Mouse (Mus musculus): ENCODE measurements at regions not wholly inside any gene's neighbourhood (a gene's known extent, or its start where the extent isn't known, plus 50 kb on each side); places are given as distances from the start of the nearest gene placed in this dataset.
A peak's percentile ranks its signal among the peaks of the same experiment; 100 is the strongest.

DNA sequence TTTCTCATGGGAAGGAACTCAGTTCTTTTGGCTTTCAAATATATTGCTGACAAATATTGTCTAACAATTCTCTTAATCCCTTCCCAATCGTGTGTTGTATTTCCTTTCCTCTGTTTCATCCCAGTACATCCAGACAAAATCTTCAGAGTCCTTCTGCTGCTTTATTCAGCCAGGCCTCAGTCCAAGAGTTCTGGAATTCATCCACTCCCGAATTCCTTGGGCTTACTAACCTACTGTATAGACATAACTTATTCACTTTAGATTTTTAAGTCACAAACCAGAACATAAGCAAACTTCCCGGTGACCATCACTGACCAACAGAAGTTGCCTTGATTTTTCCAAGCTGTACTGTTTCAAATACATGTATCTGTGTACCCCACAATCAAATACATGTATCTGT lies 90.9 kb upstream of the Kitl start:
- TF ChIP-seq POLR2A (IDR thresholded peaks at IDR 0.05; ENCODE audit: borderline replicate concordance, extremely low read depth, insufficient read depth, insufficient read length, poor library complexity, severe bottlenecking) (no peak), CTCF (IDR thresholded peaks at IDR 0.05; ENCODE audit: borderline replicate concordance, extremely low read depth, insufficient read depth, insufficient read length) (no peak)
- DNase-seq (ENCODE audit: low read depth) = no peak

DNA sequence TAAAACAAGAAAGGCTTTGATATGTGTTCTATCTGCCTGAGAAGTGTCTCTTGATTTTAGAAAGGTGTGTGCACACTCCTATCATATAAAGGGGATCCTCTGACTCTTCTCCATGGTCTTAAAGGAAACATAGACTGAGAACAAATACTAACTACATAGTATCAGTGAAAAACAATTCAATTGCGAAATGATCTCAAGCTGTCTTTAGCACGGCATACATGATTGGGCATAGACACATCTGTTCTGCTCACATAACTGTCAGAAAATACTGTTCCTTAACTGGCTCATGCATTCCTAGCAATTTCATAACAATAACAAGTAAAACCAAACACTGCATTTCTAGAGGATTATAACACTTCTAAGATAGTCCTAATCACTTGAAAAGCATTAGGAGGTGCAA lies 95.5 kb upstream of the Kitl start:
- TF ChIP-seq POLR2A (IDR thresholded peaks at IDR 0.05; ENCODE audit: borderline replicate concordance, extremely low read depth, insufficient read depth, insufficient read length, poor library complexity, severe bottlenecking) (no peak), CTCF (IDR thresholded peaks at IDR 0.05; ENCODE audit: borderline replicate concordance, extremely low read depth, insufficient read depth, insufficient read length) (no peak)
- DNase-seq (ENCODE audit: low read depth) = no peak

DNA sequence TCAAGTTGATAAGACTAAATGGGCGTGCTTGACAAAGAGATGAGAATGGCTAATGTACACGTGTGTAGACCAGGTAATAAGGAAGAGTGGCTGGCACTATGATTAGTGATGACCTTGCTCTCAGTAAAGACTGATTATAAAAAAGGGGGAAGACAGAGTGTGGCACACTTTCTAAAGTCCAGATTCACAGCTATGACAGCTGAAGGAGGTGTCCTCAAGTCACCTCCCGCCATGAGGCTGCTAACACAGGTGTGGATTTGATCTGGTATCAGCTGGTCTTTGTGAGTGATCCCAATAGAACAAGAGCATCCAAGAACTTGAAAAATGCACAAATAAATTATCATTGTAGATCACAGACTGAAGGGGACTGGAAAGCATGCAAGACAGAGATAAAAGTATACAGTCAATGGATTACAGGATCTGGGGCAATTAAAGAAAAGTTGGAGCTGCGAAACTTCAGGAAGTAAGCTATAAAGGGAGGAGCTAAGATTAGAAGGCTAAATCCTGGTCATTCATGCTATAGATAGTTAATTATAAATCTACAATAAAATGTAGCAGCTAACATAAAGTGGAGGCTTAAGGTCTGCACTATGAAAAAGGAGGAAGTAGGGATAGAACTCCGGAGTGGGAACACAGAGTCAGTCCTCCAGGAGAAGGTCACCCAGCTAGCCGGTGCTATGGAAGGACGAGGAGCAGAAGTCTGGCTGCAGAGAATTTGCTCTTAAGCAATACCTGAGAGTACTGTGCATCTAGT lies 96.7 kb upstream of the Kitl start:
- no peak for DNase-seq (ENCODE audit: low read depth)
- TF ChIP-seq CTCF (IDR thresholded peaks at IDR 0.05; ENCODE audit: borderline replicate concordance, extremely low read depth, insufficient read depth, insufficient read length) (no peak), POLR2A (IDR thresholded peaks at IDR 0.05; ENCODE audit: borderline replicate concordance, extremely low read depth, insufficient read depth, insufficient read length, poor library complexity, severe bottlenecking) (no peak)

DNA sequence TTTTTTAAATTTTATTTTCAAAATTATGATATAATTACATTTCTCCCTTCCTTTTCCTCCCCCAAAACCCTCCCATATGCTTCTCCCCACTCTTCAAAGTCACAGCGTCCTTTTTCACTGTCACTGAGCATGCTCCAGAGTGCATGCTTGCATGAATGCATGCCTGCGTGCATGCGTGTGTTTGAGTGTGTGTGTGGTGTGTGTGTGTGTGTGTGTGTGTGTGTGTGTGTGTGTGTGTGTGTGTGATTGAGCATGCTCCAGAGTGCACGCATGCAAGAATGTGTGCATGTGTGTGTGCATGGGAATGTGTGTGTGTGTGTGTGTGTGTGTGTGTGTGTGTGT lies 101.6 kb upstream of the Kitl start:
- TF ChIP-seq CTCF (IDR thresholded peaks at IDR 0.05; ENCODE audit: borderline replicate concordance, extremely low read depth, insufficient read depth, insufficient read length) (no peak), POLR2A (IDR thresholded peaks at IDR 0.05; ENCODE audit: borderline replicate concordance, extremely low read depth, insufficient read depth, insufficient read length, poor library complexity, severe bottlenecking) (no peak)

DNA sequence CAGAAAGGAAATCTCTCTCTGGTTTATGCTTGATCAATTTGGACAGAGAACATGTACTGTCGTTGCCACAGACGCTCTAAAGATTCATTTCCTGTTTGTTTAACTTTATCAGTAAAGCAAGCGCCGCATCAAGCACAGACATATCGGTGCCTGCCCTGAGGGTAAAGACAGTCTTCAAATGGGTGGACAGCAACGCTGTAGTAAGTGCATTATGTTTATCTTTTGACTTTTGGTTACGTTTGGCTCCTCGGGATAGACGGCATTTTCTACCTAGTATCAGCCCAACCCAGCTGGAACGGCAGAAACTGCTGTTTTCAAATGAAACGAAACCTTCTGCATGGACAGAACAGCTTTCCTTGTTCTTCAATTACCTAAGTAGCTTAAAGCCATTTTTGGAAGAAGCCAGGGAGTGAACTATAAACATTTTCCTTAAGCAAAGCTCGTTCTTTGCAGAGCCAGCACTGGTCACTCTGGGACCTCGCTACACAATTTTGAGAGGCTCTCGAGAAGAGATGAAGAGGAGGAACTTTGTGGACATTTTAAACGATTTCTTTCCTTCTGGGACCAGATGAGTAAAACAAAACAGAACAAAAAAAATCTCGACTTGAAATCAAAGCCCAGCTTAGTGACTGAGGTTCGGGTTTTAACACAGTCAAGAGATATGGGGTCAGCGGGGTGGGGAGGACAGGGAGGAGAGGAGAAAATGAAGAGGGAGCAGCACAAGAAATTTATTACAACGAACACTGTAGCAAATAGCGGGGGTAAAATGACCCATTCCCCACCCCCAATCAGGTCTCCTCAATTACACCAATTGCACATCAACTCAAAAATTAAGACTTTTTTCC lies 102.2 kb upstream of the Kitl start:
- no peak for DNase-seq (ENCODE audit: low read depth)
- TF ChIP-seq POLR2A (IDR thresholded peaks at IDR 0.05; ENCODE audit: borderline replicate concordance, extremely low read depth, insufficient read depth, insufficient read length, poor library complexity, severe bottlenecking) (no peak), CTCF (IDR thresholded peaks at IDR 0.05; ENCODE audit: borderline replicate concordance, extremely low read depth, insufficient read depth, insufficient read length) (no peak)

More for the DNA sequence above, 101.6 kb upstream of the Kitl start:
- DNase-seq (ENCODE audit: low read depth) = no peak

DNA sequence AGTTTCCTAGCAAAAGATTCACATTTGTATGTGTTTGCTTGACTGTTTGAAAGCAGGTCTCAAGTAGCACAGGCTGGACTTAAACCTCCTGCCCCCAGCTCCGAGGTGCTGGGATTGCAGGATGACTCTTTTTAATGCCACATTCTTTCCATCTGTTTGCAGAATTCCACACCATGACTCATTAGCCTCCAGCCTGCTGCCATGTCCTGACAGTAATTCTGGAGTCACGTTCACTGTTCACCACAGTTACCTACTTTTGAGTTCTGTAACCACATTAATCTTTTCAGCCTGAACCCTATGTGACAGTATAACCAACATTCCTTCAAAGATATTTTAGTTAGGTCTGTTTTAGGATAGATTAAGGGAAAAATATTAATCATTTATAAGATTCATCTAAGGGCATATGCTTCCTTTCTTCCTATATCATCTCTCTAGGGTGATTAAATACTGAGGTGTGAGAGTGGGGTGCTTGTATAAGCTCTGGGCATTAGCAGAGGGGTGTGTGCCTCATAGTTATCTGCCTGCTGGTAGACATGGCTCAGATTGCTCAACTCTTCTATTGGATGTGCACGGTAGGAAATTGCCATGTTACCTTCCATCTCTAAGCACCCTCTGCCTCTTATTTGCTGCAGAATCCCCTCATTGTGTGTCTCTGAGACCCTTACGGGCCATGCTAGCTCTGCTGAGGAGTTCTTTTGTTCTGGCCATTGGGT lies 105.3 kb upstream of the Kitl start:
- DNase-seq (ENCODE audit: low read depth) = no peak

DNA sequence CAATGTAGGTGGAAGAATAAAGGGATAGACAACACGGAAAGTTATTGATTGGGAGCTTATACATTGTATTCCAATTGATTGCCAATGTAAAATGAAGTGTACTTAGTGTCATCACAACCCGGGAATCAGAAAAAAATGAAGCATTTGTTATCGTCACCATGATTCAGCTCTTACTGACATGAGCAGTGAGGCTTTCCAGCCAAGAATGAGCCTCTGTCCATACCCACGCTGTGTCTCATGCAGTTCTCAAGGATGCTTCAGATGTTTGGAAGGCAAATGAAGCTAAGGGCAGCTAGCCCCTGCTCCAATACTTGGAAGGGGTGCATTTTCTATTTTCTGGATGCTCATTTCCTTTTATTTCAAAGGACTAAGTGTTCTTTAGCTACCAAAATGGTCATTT lies 107.4 kb upstream of the Kitl start:
- TF ChIP-seq CTCF (IDR thresholded peaks at IDR 0.05; ENCODE audit: borderline replicate concordance, extremely low read depth, insufficient read depth, insufficient read length) = no peak
- no peak for TF ChIP-seq POLR2A (IDR thresholded peaks at IDR 0.05; ENCODE audit: borderline replicate concordance, extremely low read depth, insufficient read depth, insufficient read length, poor library complexity, severe bottlenecking)
- peak; percentile 45 for DNase-seq (ENCODE audit: low read depth)

More for the DNA sequence above, 105.3 kb upstream of the Kitl start:
- TF ChIP-seq POLR2A (IDR thresholded peaks at IDR 0.05; ENCODE audit: borderline replicate concordance, extremely low read depth, insufficient read depth, insufficient read length, poor library complexity, severe bottlenecking) (no peak), CTCF (IDR thresholded peaks at IDR 0.05; ENCODE audit: borderline replicate concordance, extremely low read depth, insufficient read depth, insufficient read length) (no peak)

DNA sequence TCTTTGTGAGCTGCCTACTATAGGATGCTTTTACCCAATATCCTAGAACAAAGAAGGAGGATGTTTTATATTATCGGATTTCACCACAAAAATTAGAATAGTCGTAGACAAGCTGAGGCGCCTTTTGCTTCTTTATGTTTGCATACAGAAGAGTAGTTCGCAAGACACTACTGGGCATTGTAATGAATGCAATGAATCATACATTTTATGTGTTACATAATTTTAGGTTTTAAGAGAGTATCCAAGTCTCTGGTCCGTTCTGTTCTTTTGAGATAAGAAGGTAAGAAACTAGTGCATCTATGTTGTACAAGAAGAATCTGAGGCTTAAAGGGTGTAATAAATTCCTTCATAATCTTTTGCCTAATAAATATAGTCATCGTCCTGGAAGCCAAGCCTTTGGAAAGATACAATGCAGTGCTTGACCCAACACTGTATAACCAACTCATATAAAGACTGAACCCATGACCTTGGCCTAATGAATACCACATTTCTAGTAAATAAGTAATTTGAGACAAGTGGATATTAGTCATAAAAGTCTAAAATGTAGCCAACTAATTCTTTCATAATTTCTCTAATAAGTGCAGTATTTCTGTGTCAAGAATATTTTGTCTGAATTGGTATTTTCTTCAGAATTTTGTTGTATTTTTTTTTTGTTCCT lies 108.5 kb upstream of the Kitl start:
- TF ChIP-seq POLR2A (IDR thresholded peaks at IDR 0.05; ENCODE audit: borderline replicate concordance, extremely low read depth, insufficient read depth, insufficient read length, poor library complexity, severe bottlenecking) (no peak), CTCF (IDR thresholded peaks at IDR 0.05; ENCODE audit: borderline replicate concordance, extremely low read depth, insufficient read depth, insufficient read length) (no peak)
- DNase-seq (ENCODE audit: low read depth) = no peak

DNA sequence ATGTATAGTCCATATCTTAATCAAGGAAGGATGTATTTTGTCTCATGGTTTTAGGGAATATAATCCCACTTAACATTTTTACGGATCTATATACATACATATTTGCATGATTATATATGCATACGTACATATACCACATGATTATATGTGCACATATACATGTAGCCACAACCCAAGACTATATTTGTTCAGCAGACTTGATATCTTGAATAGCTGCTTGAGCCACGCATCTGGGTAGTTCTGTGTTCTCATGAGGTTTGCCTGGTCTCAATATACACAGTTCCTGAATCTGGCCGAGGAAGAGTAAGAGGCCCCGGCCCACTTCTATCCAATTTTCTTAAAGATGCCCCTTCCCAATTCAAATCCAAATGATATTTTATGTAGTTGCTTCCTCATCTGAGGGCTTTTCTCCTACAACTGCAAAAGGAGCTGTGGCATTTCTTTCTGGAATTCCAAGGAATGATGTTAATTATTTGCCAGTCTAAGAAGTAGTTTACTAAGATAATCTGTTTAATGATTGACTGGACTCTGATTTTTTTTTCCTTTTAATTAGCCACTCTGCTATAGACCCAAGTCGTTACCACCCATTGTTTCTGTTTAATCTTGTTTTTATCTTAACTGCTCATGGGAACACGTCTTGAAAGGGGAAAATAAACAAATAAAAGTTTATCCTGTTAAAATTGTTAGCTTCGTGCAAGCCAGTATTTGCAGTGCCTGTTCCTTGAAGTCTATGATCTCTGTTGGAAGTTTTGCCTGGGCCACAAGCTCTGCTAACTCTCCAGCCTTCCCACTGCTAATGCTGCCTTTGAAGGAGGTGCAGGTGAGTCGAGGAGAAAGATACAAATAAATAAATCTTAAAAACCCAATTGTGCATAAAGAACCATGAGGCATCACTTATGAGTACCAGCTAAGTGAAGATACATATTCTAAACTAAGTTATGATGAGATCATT lies 112.9 kb upstream of the Kitl start:
- TF ChIP-seq POLR2A (IDR thresholded peaks at IDR 0.05; ENCODE audit: borderline replicate concordance, extremely low read depth, insufficient read depth, insufficient read length, poor library complexity, severe bottlenecking) (no peak), CTCF (IDR thresholded peaks at IDR 0.05; ENCODE audit: borderline replicate concordance, extremely low read depth, insufficient read depth, insufficient read length) (no peak)
- DNase-seq (ENCODE audit: low read depth) = no peak
